Mouse (Mus musculus) c-Kit-positive CD71-negative TER-119-negative erythroid progenitor cells, embryonic 14.5 days (primary cell): ENCODE results near the gene Serf2.
"Not testable (repeated sequence)": the region's sequence is repeated elsewhere in the genome, so short reads cannot be mapped to it uniquely, and the experiment has no call there.

Source experiments
- DNase-seq: peaks from one replicate; pipeline ENCODE4 v3.0.0-alpha.2; 2013; ENCODE audit warnings: low read depth

The Serf2 gene

GRCm38 (mm10) chr2:121447006-121447405, 2.0 kb upstream of the Serf2 start:
- DNase-seq = no peak

GRCm38 (mm10) chr2:121448136-121448535, 859 bp upstream of the Serf2 start:
- no peak for DNase-seq

- no peak for DNase-seq
Measured at GRCm38 (mm10) chr2:121449545-121450011, 583 bp downstream of the Serf2 start.

GRCm38 (mm10) chr2:121450093-121450492, 1.1 kb downstream of the Serf2 start:
- no peak for DNase-seq

- no peak for DNase-seq
Measured at GRCm38 (mm10) chr2:121452361-121452760, 3.4 kb downstream of the Serf2 start.

GRCm38 (mm10) chr2:121452990-121453389, 4.0 kb downstream of the Serf2 start, which contains the start of gene Hypk:
Gene Hypk (plus strand): TSS chr2:121453290.
- no peak for DNase-seq

- no peak for DNase-seq
Measured at GRCm38 (mm10) chr2:121453917-121454316, 4.9 kb downstream of the Serf2 start.

GRCm38 (mm10) chr2:121455534-121455933, 6.5 kb downstream of the Serf2 start:
- DNase-seq = no peak

GRCm38 (mm10) chr2:121456692-121457642, 8.0 kb downstream of the Serf2 start, which contains the start of gene Serinc4:
Gene Serinc4 (minus strand): TSS chr2:121456781.
- DNase-seq = peak; percentile 83

- DNase-seq = no peak
Measured at GRCm38 (mm10) chr2:121460071-121460470, 11.1 kb downstream of the Serf2 start.

- not testable (repeated sequence) for DNase-seq
Measured at GRCm38 (mm10) chr2:121468982-121469381, 20.0 kb downstream of the Serf2 start.

GRCm38 (mm10) chr2:121472783-121473182, 23.8 kb downstream of the Serf2 start:
- not testable (repeated sequence) for DNase-seq

GRCm38 (mm10) chr2:121473301-121474179, 24.5 kb downstream of the Serf2 start, which contains the start of gene Mfap1b:
Gene Mfap1b (minus strand): TSS chr2:121474067.
- peak; percentile 83 for DNase-seq

GRCm38 (mm10) chr2:121474180-121474535, 25.2 kb downstream of the Serf2 start:
- no peak for DNase-seq

GRCm38 (mm10) chr2:121475306-121475705, 26.3 kb downstream of the Serf2 start:
- not testable (repeated sequence) for DNase-seq

- no peak for DNase-seq
Measured at GRCm38 (mm10) chr2:121477491-121478266, 28.7 kb downstream of the Serf2 start.

- no peak for DNase-seq
Measured at GRCm38 (mm10) chr2:121480498-121480897, 31.5 kb downstream of the Serf2 start.

GRCm38 (mm10) chr2:121480916-121481315, 31.9 kb downstream of the Serf2 start:
- not testable (repeated sequence) for DNase-seq

- DNase-seq = no peak
Measured at GRCm38 (mm10) chr2:121483576-121483975, 34.6 kb downstream of the Serf2 start.

GRCm38 (mm10) chr2:121484403-121484802, 35.4 kb downstream of the Serf2 start:
- DNase-seq = not testable (repeated sequence)

GRCm38 (mm10) chr2:121501550-121501949, 52.6 kb downstream of the Serf2 start:
- not testable (repeated sequence) for DNase-seq
